Mouse (Mus musculus): ENCODE data around the gene Plce1.
"Not testable (repeated sequence)": the region's sequence is repeated elsewhere in the genome, so short reads cannot be mapped to it uniquely, and the experiment has no call there.

Gene Plce1

GRCm38 (mm10) chr19:38498233-38498632 is 17.3 kb downstream of the Plce1 start:
- DNase-seq (ENCODE audit: low spot score), result no peak

- DNase-seq (ENCODE audit: low spot score), result no peak
Observed at GRCm38 (mm10) chr19:38504597-38504996, 23.7 kb downstream of the Plce1 start.

DNA sequence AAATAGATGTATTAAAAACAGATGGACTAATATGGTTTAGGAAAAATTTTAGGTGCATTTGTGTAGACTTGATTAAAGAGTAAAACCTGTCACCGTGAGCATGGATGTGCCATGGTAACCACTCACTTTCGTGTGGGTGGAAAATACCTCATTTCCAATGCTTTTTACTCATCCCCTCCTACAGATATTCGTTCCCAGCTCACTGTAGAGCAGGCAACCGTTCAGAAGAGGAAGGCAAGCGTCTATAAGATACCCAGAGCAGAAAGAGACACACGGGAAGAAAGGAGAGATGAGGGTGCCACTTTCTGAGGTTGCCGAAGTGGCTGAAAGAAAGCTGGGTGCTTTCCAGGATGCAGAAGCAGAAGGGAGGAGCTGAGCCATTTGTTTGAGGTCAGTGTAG is 25.2 kb downstream of the Plce1 start:
- no peak for DNase-seq (ENCODE audit: low spot score)

DNA sequence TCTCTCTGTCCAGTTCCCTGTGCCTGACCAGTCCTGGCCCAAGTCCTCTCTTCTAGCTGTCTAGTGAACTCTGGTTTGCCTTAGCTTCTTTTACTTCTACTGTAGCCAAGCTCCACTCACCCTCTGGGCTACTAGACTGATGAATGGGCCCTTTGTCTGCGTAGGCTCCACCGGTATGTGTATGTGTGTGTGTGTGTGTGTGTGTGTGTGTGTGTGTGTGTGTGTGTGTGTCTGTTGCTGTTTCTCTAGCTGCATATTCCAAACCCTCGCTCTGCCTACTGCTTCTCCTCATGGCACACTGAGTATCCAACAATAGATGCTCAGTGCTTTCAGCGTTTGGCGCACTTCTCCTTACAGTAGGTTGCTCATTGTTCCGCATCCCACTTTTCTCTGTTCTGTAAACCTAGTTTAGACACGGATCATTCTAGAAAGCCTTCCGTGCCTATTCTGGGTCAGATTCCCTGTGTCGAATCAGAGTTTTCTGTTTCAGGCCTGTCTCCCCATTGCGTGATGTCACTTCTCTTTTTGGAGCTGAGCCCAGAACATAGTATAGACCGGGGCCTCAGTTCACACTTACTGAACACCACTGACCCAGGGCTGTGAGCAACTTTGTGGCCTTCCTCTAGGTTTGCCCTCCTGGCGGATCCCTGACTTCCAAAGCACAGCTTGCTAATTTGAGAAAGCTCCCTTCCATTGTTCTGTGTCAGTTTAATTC is 26.5 kb downstream of the Plce1 start:
- DNase-seq (ENCODE audit: low spot score), result no peak

DNA sequence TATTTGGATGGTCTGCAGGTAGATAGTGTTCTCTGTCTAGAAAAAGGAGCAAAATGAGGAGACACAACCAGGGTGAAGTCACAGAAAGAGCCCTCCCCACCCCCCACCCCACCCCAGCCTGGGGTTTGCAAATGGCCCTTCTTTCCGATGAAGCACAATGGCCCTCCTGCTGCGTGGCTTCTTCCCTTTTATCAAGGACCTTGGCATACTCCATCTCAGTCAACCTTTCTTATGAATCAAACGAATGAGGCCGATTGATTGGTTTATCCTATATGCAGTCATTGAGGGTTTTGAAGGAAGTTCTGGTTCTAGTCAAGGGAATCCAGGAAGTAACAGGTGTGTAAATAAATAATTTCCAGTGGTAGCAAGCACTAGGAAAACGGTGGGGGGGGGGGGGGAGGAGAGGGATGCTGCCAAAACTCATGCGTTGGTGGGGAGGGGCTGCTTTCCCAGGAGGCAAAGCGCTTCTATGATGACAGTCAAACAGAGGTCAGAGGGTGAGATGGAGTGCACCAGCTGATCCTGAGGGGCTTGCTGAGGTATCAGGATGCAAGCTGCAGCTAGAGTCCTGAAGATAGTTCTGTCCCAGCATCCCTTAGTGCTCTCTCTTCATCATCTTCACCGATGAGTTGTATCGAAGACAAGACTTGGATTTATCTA is 27.2 kb downstream of the Plce1 start:
- DNase-seq (ENCODE audit: low spot score), result no peak

- no peak for DNase-seq (ENCODE audit: low spot score)
Observed at GRCm38 (mm10) chr19:38514417-38515184, 33.7 kb downstream of the Plce1 start.

DNA sequence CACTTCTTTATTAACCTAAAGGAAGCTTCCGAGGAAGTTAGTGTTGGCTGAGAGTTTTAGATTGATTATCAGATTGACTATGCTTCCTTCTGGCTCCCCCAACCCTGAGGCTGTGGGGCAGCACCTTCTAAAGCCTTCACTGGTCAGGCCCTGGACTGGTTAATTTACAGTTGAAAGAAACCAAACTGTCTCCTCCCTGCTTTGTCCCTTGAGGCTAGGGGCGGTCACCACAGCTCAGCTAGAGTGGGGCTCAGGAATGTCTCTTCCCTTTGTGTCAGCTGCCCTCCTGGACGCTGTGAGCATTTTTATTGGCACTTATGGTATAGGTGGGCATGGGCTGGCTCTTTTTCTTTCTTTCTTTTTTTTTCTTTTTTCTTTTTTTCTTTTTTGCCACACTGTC is 45.9 kb downstream of the Plce1 start:
- DNase-seq (ENCODE audit: low spot score), result no peak

GRCm38 (mm10) chr19:38527475-38527874 is 46.6 kb downstream of the Plce1 start:
- DNase-seq (ENCODE audit: low spot score), result no peak

GRCm38 (mm10) chr19:38533230-38533629 is 52.3 kb downstream of the Plce1 start:
- no peak for DNase-seq (ENCODE audit: low spot score)

GRCm38 (mm10) chr19:38539338-38539737 is 58.4 kb downstream of the Plce1 start:
- DNase-seq (ENCODE audit: low spot score), result no peak

GRCm38 (mm10) chr19:38540549-38540948 is 59.6 kb downstream of the Plce1 start:
- DNase-seq (ENCODE audit: low spot score), result no peak

DNA sequence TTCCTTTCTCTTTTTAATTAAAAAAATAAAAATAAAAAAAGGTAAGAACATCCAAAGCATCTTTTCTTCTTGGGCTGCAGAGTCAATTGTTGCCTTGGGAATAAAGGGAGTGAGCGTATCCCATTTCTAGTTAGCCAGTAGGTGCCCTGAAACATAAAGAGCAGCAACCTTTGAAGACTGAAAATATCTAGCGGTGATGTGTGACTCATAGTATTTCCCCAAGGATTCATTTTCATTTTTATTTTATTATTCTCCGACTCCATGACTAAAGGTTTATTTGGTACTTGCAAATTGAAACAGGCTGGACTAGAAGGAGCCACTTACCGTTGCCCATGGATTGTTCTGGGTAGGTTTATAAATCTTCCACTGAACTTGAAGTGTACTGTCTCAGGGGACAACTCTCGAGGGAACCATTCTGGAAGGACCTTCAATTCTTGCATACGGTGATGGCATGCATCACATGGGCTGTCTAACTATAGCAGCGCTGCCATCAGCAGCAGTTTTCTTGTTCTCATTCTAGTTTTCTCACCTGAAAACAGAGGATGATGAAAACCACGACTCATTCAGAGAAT is 68.7 kb downstream of the Plce1 start:
- DNase-seq (ENCODE audit: low spot score), result no peak

- DNase-seq (ENCODE audit: low spot score), result no peak
Observed at GRCm38 (mm10) chr19:38553551-38553950, 72.6 kb downstream of the Plce1 start.

- no peak for DNase-seq (ENCODE audit: low spot score)
Observed at GRCm38 (mm10) chr19:38555399-38555798, 74.5 kb downstream of the Plce1 start.

- DNase-seq (ENCODE audit: low spot score), result no peak
Observed at GRCm38 (mm10) chr19:38558816-38559215, 77.9 kb downstream of the Plce1 start.

DNA sequence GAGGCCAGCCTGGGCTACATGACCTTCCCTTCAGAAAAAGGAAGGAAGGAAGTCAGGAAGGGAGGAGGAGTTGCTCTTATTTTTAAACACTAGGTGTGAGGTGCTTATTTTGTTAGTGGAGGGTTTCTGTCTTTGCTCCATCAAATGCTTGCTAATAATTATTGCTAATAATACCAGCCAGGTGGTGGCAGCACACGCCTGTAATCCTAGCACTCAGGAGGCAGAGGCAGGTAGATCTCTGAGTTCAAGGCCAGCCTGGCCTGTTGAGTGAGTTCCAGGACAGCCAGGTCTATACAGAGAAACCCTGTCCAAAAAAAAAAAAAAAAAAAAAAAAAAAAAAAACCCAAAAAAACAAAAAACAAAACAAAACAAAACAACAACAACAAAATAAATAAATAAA is 81.0 kb downstream of the Plce1 start:
- not testable (repeated sequence) for DNase-seq (ENCODE audit: low spot score)

GRCm38 (mm10) chr19:38566156-38566555 is 85.2 kb downstream of the Plce1 start:
- DNase-seq (ENCODE audit: low spot score), result no peak

- no peak for DNase-seq (ENCODE audit: low spot score)
Observed at GRCm38 (mm10) chr19:38566752-38567151, 85.8 kb downstream of the Plce1 start.

- DNase-seq (ENCODE audit: low spot score), result no peak
Observed at GRCm38 (mm10) chr19:38567331-38567730, 86.4 kb downstream of the Plce1 start.

DNA sequence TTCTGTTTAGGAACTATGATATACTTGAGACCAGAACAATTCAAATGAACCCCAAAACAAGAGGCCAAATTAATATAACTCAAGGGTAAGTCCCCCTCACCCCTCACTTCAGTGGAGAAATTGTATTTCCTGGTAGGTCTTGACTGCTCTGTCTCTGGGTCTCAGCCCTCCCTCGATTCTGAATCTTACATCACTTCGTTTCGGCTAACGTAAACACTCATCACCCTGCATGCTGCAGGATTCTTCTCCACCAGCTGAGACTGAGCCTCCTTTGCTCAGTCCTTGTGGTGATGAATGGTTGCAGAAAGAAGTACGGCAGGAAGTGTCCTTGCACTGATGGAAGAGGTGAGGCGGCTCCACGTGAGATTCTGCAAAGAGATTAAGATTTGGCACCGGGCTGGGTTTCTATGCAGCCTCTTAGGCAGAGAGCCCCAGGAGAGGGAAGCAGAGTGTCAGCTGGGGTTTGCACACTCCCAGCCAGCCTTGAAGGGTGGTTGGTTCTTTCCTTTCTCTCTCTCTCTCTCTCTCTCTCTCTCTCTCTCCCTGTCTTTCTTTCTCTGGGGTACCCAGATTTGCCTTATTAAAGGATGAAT is 97.7 kb downstream of the Plce1 start:
- no peak for DNase-seq (ENCODE audit: low spot score)

DNA sequence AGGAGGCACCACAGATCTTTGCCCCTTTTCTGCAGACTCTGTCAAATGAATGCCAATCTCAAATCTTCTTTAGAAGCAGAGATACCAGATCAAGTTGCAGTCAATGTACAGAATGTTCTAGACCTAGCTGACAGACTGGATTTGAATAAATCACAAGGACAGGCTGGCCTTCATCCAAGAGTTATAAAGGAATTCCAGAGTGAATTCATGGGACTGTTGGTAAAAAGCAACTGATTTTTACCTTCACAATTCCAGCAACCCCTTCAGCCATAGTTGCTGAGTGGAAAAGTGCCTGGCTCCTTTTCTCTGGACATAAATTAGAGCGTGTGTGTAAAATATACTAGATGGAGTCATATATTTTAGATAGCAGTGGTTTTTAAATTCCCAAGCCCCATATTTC is 102.0 kb downstream of the Plce1 start:
- DNase-seq (ENCODE audit: low spot score), result no peak

GRCm38 (mm10) chr19:38587559-38587958 is 106.7 kb downstream of the Plce1 start:
- DNase-seq (ENCODE audit: low spot score), result peak; percentile 28

Data from MN1 (cell line).